Mouse (Mus musculus) kidney, adult 18-20 months (tissue): ENCODE results near the gene Nlrp6.
"Not testable (repeated sequence)": the region's sequence is repeated elsewhere in the genome, so short reads cannot be mapped to it uniquely, and the experiment has no call there.

Source experiments
- DNase-seq: peaks from one replicate; pipeline ENCODE4 v3.0.0; 2021

Gene Nlrp6

GRCm38 (mm10) chr7:140951051-140951450 lies 30.3 kb downstream of the Nlrp6 start:
- DNase-seq, result peak; percentile 36

DNA sequence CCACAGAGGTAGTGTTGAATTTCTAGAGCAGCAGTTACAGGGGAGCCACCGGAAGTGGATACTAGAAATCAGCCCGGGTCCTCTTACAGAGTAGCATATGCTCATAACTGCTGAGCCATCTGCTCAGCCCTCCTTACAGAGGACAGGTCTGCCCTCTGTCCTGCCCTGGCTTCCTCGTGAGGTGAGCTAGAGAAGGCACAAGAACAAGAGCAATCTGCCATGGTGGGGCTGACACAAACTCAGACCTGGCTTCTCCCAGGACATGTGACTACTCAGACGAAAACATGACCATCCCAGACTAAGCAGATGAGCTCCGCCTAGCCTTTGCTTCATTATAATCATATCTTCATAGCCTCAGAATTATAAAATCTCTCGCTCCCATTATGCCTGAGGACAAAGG lies 31.1 kb downstream of the Nlrp6 start:
- no peak for DNase-seq

- no peak for DNase-seq
These were observed 31.7 kb downstream of the Nlrp6 start for GRCm38 (mm10) chr7:140952441-140952840.

GRCm38 (mm10) chr7:140953133-140953532 lies 32.4 kb downstream of the Nlrp6 start:
- no peak for DNase-seq

DNA sequence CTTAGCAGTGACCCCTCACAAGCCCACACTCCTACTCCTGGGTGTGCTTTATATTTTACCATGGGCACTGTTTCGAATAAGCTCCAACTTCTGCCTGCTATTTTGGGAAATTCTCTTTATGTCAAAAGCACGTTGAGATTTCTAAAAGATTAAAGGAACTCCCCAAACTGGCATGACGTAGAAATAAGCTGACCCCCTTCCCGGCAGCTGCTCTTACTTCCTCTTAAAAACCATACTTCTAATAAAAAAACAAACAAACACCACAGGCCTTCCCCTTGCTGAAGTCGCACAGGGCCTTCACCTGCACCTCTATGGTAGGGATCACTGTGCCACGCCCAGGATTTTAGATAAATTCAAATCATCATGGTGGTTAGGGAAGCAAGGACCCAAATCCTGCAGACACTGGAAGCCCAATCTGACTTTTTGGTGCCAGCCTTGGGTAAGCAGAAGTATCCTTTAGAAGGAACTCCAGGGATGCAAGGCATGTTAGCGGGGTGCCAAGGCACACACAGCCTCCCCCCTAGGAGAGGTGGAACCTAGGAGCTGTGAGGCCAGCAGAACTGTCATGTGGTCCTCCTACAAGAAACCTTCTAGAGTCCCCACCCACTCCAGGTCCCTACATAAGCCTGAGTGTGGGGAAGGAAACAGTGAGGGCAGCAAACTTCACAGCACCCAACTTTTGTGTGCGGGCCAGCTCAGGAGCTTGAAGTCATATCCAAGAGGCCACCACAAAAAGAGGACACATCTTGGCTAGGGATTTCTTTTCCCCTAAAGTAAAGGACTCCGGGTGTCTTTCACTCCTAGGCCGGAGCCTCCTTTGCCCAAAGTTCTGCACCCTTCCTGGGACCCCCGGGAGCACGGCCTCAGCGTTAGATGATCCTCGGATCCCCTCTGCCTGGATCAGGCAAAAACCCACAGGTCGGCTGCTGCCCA lies 33.4 kb downstream of the Nlrp6 start:
- DNase-seq, result no peak

DNA sequence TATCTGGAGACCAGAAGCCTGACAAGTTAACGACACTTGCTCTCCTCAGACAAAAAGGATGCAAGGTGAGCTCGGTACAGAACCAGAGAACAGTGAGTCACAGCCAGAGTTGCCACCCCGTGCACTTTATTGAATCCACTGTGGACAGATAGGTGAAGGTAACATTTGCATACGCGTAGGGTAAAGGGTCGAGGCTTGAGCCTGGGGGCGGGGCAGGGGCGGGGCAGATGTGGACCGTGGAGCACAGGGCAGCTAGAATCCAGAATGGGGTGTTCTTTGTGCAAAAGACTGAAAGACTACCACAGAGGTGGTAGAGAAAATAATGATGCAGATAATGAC lies 34.0 kb downstream of the Nlrp6 start:
- no peak for DNase-seq

GRCm38 (mm10) chr7:140955342-140955741 lies 34.6 kb downstream of the Nlrp6 start:
- DNase-seq, result no peak

DNA sequence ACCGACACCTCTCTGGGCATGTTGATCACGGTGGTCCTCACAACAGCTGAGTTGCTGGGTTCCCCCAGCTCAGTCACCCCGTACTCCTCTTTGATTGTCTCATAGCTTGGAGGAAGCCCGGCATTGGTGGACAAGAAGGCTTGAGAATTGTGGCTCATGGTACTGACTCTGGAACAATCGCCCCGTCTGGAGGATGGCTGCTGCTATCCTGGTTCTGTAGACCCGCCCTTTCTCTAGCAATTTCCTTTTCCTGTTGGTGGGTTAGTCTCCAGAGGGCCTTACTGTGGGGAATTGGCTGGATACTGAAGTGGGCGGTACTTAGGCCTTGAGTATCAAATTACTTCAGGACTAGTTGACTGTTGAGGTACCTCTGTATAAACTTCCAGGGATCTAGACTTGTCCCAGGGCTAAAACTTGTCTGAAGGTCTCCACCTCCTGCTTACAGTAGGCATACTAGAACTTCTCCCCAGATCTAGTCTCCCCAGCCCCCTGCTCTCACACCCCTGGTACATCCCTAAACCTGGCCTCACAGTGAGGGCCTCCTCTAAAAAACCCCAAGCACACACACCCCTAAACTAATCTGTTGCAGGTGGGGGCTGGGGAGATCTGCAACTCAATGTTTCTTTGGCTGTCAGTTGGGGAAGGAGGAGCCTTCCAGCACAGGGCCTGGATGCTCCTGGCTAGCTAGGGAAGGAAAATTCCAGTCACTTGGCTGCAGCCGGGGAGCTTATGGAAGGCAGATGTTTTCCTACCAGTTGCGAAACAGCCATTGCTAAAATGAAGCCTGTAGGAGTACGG lies 35.3 kb downstream of the Nlrp6 start, which contains the start of the genes Gm45717 and Ifitm2:
TSS of gene Gm45717 (minus strand) at position 180 of the 798 bp plus-strand sequence.
TSS of gene Ifitm2 (minus strand) at position 230 of the 798 bp plus-strand sequence.
- peak; percentile 77 for DNase-seq

- DNase-seq, result no peak
These were observed 35.8 kb downstream of the Nlrp6 start for GRCm38 (mm10) chr7:140956556-140956869.

GRCm38 (mm10) chr7:140959181-140959901 lies 38.6 kb downstream of the Nlrp6 start:
- DNase-seq, result peak; percentile 74

DNA sequence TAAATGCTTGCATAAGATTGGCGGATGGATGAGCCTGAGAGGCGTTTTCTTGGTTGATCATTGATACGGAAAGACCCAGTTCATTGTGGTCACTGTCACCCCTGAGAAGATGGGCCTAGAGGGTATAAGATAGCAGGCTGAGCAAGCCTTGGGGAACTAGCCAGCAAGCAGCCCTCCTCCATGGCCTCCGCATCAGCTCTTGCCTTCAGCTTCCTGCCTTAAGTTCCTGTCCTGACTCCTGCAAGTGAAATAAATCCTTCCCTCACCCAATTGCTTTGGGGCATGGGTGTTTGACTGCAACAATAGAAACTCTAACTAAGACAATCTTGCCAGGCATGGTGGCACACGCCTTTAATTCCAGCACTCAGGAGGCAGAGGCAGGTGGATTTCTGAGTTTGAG lies 39.3 kb downstream of the Nlrp6 start:
- no peak for DNase-seq

DNA sequence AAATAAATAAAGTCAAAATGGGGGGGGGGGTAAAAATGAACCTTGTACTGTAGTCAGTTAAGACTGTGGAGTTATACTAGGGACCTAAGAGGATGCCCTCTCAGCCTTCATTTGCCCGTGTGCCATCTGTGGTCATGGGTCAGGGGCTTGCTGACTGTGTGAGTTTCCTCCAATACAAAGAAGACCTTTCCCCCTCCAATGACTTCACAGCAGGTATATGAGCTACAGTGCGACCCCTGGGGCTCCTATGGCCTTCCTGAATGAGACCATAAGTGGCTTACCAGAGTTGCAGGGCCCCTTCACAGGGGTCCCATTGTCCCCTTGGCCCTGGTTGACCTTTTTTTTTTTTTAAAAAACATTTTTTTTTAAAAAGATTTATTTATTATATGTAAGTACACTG lies 40.7 kb downstream of the Nlrp6 start:
- DNase-seq, result no peak

DNA sequence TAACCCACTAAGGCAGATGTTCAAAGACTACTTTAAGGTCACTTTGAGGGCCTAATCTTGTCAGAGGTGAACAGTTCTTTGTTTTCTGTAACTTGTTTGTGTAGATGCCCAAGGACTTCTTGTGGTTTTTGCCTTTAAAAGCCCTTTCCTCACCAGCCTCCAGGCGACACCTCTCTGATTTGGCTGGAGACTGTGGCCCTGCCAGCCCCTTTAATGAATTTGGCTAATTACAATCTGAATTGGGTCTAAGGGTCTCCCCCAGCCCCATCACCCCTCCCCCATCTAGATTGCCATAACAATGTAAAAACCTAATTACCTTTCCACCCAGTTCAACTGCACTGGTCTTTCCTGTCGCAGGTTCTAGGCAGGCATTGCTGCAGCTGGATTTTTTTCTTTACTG lies 42.0 kb downstream of the Nlrp6 start:
- no peak for DNase-seq

GRCm38 (mm10) chr7:140966921-140967320 lies 46.2 kb downstream of the Nlrp6 start, which contains the start of gene Ifitm1:
Ifitm1 (plus strand) TSS chr7:140967221.
- no peak for DNase-seq

DNA sequence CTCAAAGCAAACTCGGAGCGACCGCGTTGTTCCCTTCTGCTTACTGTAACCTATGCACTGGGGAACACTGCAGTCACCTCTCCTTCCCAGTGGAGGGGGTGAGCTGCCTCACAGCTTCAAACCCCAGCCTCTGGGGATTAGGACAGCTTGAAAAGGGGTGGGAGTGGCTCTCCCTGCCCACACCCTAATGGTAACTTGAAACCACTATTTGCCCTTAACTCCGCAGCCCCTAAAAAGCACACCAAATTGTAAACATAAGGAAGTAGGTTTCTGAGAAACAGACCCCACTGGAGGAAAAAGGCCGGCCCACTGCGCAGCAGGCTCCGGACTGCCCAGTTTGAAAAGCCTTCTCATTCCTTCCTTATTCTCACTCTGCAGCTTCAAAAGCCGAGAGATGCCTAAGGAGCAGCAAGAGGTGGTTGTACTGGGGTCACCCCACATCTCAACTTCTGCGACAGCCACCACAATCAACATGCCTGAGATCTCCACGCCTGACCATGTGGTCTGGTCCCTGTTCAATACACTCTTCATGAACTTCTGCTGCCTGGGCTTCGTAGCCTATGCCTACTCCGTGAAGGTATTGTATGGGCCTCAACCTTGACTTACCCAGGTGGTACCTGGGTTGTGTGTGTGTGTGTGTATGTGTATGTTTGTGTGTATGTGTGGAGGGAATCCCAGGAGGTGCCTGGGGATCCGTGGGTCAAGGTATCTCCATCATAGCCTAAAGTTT lies 47.3 kb downstream of the Nlrp6 start:
- no peak for DNase-seq

DNA sequence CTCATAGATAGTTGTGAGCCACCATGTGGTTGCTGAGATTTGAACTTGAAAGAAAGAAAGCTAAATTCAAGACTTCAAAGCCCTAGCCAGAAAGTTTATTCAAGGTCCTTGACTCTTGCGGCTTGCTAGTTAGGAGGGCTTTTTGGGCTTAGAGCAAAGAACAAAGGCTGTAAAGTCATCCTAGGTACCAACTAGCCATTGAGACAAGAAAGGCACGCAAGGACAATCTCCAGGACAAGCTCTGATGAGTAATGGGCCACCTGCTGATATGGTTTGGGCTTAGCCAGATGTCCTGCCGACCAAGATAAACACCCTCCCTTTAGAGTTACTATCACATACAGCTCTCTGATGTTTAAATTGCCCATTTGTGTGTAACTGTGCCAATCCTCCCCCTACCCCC lies 48.0 kb downstream of the Nlrp6 start:
- not testable (repeated sequence) for DNase-seq

DNA sequence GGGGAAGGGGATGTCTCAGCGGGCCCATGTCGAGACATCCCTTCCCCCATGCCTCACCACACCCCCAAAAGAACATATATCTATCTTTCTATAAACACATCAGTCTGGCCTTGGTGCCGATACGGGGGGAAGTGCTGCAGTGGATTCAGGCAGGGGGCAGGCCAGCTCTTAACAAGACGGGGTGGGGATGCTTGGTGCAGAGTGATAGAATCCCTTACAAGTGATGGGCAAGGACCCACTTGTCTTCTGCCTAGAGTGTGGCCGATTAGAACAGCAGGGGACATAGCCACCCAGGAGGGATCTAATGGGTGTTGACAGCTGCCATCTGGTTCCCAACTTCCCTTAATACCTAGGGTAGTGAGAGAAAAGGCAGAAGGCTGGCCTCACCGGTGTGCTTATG lies 50.2 kb downstream of the Nlrp6 start:
- no peak for DNase-seq

GRCm38 (mm10) chr7:140971479-140972171 lies 50.9 kb downstream of the Nlrp6 start:
- no peak for DNase-seq

DNA sequence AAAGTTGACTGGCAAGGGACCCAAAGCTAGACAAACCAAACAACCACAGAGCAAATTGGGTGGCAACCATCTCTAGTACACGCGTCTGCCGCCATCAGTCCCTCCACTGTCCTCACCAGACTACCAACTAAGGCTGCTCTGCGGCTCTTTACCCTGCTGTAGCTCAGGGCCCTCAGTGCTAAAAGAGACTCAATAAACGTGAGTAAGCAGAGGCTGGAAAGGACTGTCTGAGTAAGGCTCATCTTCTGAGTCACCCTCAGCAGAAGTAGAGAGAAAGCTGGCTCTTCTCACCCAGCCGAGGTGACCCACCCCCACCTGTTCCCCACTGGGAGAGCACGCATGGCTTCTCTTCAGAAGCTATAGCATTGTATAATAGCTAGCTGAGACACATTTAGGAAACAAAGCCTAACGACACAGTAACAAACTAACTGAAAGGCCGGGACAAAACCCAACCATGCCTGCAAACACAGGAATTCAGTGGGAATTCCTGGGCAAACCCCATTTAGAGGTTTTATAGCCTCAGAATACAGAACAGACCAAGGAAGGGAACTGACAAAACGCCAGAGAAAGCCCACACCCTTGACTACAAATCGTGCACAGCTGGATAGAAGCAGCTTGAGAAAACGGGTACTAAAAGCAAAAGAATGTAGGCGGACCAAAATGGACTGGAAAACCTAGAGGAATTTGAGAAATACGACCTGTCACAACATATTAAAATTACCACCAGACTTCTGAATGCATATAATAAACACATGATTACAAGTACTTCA lies 52.9 kb downstream of the Nlrp6 start:
- no peak for DNase-seq

DNA sequence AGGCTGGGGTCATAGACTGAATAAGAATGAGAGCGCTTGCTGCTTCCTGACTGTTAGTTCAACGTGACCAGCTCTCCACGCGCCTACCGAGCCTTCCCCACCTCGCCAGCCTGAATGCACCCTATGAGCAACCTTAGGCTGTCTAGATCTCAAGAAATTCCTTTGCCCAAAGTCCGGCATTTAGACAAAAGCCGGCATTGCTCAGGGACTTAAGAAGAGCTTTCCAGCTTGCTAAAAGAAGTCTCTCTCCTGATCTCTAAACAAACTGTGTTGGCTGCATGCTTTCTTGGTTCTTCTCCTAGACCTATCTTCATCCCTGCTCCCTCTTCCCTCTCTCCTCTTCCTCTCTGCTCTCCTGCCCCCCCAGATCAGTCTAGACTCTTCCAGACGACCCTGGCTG lies 54.2 kb downstream of the Nlrp6 start:
- DNase-seq, result no peak

GRCm38 (mm10) chr7:140975465-140975864 lies 54.8 kb downstream of the Nlrp6 start:
- DNase-seq, result no peak
